Mouse (Mus musculus) kidney, adult 10 weeks (tissue): Measurements from ENCODE around the gene Amigo2. TPM values are rescaled to one million over a fixed set of nuclear protein-coding genes. Genes with fewer than 3 reads are reported as not detected.

Experiments
- polyA plus RNA-seq: library from polyadenylated mRNA; stranded (reverse); fragments of 350-450 nt; fragmentation: Illumina TruSeq; extraction: RNeasy Lipid Tissue Mini Kit (QIAGEN cat#74804); gene quantifications from one replicate; pipeline ENCODE4 v1.2.3, GENCODE M21; 2014; ENCODE audit warnings: low read depth, low replicate concordance

Amigo2 gene
- 2.9 TPM for polyA plus RNA-seq

GRCm38 (mm10) chr15:97246911-97247790 is at the start of gene Amigo2, which contains the start of gene Pced1b:
Gene Amigo2, minus strand, starts transcription at chr15:97247287.
Gene Pced1b, plus strand, starts transcription at chr15:97247107.

Other genes starting within 250 kb of the Amigo2 start
- gene Slc38a4, start 191.3 kb downstream of the Amigo2 start, polyA plus RNA-seq: 5.0 TPM
- gene Pced1b, start 180 bp downstream of the Amigo2 start, polyA plus RNA-seq: not detected